Mouse (Mus musculus) 3134 (cell line): Measurements from ENCODE around the gene Sowahc.
A peak's percentile ranks its signal among the peaks of the same experiment; 100 is the strongest.

Source experiments
- DNase-seq: peaks from one replicate; pipeline ENCODE4 v3.0.0-alpha.2; 2011; ENCODE audit warnings: low spot score; ENCODE audit not compliant: insufficient read length; ENCODE audit errors: extremely low read depth

Gene Sowahc

DNA sequence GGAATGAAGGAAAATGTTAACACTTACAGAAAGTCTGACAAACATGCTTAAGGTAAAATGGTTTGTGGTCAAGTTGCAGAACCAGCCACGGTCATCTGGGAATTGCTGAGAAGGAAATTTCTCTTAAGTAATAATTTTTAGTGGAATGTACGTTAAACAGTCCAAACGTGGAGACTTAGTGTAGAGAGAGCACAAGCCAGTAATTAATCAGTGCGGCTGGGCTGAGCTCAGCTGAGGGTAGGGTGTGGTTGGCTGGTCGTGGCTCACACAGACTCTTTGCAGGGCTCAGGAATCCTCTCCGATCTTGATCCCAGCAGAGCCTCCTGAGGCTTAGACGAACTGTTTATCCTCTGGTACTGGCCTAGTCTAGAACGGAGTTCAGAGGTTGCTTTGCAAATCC lies 30.6 kb downstream of the Sowahc start:
- DNase-seq, result no peak

DNA sequence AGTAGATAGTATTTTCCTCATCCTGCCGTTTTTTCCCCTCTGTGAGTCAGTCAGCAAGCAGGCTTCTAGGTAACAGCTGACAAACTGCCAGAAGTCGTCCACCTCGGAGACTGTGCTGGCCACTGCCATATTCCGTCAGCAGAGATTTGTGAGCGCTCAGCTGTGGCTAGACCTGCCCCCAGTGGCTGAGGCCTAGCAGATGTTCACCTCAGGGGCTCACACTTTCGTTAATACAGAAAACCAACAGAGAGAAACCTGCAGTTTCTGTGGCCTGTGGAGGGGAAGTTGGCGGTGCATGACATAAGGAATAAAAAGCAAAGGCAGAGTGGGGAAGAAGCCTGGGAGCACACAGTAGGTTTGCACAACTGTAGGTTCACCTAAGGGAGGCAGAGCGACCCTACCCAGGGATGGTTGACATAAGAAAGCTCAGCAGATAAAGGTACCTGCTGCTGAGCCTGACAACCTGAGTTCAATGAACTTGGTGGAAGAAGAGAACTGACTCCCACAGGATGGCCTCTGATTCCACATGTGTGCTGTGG lies 31.9 kb downstream of the Sowahc start:
- no peak for DNase-seq

- no peak for DNase-seq
Observed at GRCm38 (mm10) chr10:59256533-59256932, 34.8 kb downstream of the Sowahc start.

DNA sequence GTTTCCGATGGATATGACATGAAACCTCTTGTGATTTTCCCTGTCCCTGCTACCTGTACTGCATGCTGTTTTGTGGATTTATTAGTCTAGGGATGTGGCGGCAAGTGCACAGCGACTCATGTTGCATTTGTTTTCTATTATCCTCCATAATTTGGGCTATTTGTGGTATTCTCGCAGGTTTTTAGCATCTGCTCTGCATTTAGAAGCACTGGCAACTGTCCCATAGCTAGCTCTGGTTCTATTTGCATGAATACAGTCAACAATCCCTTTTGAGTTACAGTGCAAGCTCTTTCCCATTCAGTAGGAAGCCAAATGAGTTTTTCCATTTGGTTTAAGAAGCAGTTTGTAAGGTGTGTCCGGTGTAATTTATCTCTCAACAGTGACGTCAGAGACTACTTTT lies 37.8 kb downstream of the Sowahc start:
- DNase-seq, result no peak

- no peak for DNase-seq
Observed at GRCm38 (mm10) chr10:59261603-59262002, 39.9 kb downstream of the Sowahc start.

GRCm38 (mm10) chr10:59262021-59262420 lies 40.3 kb downstream of the Sowahc start:
- DNase-seq, result no peak

- no peak for DNase-seq
Observed at GRCm38 (mm10) chr10:59262979-59263378, 41.2 kb downstream of the Sowahc start.

- no peak for DNase-seq
Observed at GRCm38 (mm10) chr10:59265067-59265466, 43.3 kb downstream of the Sowahc start.

GRCm38 (mm10) chr10:59265674-59266073 lies 43.9 kb downstream of the Sowahc start:
- no peak for DNase-seq

- DNase-seq, result peak; percentile 30
Observed at GRCm38 (mm10) chr10:59266097-59266496, 44.3 kb downstream of the Sowahc start.

GRCm38 (mm10) chr10:59267275-59267674 lies 45.5 kb downstream of the Sowahc start:
- no peak for DNase-seq

GRCm38 (mm10) chr10:59268109-59268508 lies 46.4 kb downstream of the Sowahc start:
- no peak for DNase-seq

- DNase-seq, result no peak
Observed at GRCm38 (mm10) chr10:59268754-59269153, 47.0 kb downstream of the Sowahc start.

GRCm38 (mm10) chr10:59275745-59276144 lies 54.0 kb downstream of the Sowahc start:
- no peak for DNase-seq
